Mouse (Mus musculus) embryo, embryonic 9.5 days (tissue): ENCODE results near the gene Tox3.

Source experiments
- DNase-seq: peaks from one replicate; pipeline ENCODE4 v3.0.0-alpha.2; 2017; ENCODE audit errors: extremely low spot score

Tox3 gene

DNA sequence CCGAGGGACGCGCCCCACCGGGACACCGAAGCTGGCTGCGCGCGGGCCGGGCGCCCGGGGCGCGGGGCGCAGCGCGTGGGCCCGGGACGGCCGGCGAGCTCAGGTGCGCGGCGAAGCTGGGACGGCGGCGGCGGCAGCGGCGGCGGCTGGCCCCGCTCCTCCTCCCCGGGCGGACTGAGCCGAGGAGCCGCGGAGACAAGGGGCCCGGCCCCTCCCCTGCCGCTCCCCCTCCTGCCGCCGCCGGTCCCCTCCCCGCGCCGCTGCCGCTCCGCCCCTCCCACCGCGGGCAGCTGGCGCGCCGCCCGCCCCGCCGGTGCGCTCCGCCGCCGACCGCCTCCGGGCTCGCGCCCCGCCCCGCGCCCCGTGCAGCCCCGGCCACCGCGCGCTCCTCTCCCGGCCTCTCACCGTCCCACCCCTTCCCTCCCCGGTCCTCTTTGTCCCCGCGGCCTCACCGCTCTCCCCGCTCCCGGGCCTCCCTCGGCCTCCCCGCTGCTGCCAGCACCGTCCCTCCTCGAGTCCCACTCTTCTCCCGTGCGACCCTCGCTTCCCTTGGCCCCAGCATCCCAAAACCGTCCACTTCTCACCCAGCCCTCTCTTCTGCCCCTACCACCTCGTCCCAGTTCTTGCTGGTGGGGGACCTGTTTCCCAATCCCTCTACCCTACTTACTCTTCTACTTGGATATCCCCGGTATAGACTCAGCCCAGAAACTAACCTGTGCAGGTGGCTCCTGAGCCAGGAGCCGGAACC is at the start of gene Tox3:
Tox3 (minus strand) TSS at position 166 of the 748 bp plus-strand sequence.
- DNase-seq: peak; percentile 65

DNA sequence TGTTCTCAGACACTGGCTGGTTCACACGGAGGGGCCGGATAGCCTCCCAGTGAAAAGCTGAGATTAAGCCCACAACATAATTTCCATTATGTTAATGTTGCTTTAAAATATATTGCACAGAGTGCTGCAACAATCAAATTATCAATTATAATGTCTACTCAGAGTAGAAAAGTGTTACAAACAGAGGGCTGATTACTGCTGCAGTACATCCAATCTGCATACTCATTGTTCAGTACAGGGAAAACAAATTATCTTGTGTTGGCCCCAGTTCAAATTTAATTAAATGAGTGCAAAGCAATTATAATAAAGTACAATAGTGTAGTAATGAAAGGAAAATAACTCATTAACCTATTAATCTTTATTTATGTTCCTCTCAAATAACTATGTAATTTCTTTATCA is 44.5 kb upstream of the Tox3 start:
- DNase-seq: no peak

DNA sequence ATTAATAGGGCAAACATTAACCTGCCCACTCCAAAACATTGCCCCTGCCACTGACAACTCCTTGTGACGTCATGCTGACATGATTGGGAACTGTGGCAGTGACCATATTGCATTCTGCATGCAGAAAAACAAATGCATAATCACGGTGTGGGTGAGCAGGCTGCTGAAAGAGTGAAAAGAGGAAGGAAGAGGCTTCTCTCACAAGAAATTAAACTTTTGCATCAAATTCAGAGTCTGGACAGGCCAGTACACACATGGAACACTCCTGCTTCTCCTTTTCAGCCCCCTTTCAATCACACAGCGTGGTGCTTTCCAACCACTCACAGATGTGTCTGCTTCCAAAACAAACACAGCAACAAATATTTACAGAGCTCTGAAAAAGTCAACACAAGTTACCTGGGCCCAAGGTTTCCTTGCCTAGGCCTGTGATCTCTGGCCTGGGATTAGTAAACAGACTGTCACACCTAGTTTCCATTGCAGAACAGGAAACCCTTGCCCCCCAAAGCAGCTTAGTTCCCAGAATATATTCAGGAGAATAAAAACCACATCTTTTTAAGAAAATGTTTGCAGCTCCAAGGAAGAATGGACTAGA is 43.4 kb upstream of the Tox3 start:
- DNase-seq: no peak

DNA sequence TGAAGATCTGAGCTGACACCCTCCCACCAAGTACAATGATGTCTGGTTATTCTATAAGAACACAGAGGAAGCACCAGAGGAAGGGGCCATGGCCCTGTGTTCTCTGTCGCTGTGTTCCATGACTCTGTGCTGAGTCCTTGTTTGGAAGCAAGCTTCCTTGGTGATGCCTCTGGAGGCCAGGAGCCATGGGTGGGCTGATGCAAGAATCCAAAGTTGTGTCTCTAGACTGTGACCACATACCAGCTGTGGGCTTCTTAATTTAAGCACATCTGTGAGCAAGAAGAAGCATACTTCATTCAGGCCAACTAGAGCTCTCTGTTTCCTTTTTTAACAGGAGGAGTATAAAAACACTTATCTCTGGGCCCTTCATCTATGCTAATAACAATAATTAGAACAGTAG is 42.7 kb upstream of the Tox3 start:
- DNase-seq: no peak

DNA sequence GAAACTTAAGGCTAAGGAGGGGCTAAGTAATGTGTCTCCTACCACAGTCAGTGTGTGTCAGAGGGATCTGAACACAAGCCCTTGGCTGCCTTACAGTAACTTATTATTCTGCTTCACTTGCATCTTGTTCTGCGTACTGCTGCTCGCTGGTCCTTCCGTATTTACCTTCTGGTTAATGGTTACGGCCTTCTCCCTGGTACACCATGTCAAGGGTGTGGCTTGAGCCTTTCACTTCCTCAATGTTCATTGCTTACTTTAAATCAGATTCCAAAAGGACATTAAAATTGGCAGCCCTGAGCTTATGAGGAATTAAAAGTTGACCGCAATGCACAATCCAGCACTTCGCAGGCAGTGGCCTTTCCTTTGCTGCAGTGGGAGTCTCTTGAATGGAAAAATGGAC is 30.9 kb upstream of the Tox3 start:
- DNase-seq: no peak

DNA sequence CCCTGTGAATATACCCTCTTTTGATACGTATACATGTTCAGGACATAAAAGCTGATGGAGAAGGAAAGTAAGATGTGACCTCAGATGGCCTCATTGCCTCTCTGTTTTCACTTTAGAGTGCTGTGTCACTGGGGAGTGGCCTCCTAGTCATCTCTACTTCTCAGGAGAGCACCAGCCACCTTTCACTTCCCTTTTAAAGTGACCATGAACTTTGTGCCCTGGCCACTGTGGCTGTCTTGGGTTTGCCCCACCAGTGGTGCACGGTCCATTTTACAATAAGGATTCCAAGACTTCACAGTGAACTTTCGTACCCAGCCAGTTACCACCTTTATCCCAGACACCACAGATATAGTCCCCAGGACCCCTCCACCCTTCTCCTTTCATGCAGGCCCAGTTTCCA is 29.9 kb upstream of the Tox3 start:
- no peak for DNase-seq

DNA sequence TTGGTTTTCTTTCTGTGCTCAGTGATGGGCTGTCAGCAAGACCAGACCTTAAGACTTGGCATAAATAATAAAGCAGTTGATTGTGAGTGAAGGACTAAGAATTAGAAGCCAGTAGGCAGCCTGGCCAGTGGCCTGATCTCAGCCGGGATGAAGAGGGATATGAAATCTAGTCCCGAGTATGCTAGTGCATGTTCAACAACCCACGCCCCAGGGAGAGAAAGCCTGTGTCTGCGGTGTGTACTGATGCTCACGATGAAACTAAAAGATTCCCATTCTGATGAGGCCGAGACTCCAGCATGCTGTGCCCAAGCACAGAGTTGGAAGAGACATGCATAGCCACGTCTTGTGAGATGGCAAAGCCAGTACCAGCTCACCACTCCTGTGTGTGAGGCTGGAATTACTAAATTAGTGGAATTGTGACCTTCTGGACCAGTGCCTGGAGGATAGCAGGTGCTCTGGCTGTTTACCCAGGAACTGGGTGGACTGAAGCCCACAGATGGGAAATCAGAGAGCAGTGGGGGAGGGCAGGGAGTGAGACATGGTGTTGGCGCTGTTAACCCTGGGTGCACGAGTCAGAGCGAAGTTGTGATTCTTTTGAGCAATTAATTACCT is 23.6 kb upstream of the Tox3 start:
- DNase-seq: no peak

DNA sequence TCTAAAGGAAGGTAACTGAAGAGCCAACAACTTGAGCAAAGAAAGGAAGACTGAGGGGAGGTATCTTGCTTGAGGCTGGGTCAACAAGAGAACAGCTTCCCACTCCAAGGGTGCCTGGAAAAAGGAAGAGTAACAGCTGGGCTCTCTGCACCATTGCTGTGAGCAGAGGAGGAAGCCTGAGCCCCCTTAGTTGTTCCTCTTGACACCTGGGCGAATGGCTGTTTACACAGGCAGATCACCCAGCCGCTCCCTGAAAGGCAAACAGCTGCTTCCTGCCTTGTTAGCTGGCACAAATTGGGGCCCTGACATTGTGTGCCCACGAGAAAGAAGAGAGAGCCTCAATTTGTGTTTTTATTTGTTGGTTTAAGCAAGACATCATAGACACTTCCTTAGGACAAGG is 21.7 kb upstream of the Tox3 start:
- no peak for DNase-seq

DNA sequence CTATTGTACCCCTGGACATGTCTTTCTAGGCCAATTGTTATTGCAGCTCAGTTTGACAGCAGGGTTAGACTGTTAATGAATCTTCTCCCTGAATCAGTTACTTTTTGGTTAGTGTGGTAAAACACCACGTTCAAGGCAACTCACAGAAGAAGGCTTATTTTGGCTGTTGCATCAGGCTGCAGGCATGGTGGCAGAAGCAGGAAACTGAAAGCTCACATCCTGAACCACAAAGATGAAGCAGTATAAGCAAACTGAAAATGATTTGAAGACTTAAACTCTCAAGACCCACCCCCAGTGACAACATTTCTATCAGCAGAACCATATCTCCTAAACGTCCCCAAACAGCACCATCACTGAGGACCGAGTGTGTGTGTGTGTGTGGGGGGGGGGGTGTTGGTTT is 8.6 kb upstream of the Tox3 start:
- DNase-seq: no peak

DNA sequence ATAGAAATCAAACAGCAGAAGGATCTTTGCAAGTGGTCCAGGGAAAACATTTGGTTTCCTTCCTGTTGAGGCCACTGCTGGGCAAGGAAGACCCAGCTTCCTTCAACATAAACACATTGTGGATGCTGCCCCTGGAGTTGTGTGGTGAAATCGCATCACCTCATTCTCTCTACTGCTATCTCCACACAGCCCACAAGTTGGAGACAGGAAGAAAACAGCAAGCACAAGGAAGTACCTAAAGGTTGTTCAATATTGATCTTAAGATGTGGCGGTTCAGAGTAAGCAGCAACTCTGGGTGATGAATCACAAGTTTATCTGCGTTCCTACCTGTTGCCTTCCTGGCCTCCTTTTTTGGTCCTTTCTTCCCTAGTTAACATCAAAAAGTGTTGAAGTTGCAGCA is 6.6 kb upstream of the Tox3 start:
- no peak for DNase-seq

DNA sequence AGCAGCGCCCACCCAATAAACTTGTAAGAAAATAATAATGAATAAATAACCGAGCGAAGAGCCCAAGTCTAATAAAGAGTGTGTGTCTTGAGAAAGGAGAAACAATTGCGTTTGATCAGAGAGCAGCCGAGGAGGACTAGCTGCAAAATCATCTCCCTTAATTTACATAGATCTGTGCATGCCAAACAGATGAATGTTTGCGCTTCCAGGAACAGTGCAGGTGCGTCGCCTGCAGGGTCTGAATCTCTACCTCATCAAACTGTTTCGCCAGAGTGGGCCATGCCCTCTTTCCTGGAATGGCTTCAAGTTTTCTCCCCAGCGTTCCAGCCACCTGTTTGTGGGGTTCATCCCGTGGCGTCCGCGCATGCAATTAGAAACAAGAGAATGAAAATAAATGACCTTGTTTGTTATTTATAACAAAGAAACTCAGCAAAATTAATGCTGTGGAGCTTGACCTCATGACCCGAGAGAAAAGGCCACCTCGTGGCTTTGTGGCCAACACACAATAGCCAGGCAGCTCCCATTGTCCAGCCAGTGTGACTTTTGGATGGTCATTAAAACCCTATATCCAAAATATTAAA is 5.9 kb upstream of the Tox3 start:
- DNase-seq: peak; percentile 59

DNA sequence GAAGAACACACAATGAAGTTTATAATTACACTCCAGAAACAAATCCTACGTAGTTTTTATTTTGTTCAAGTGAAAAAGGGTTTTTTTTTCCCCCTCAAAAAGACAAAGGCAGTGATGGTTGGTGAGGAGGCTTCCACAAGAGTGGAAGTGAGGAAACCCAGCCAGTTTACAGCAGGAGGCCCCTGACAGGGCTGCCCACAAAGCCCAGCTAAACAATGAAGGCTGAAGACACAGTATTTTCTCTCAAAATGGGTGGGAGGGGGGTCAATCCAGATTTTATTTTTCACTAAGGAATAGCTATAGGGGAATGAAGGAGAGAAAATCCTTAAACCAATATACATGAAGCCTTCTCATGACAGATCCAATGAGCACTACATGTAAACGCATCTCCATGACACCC is 5.4 kb upstream of the Tox3 start:
- DNase-seq: peak; percentile 14

DNA sequence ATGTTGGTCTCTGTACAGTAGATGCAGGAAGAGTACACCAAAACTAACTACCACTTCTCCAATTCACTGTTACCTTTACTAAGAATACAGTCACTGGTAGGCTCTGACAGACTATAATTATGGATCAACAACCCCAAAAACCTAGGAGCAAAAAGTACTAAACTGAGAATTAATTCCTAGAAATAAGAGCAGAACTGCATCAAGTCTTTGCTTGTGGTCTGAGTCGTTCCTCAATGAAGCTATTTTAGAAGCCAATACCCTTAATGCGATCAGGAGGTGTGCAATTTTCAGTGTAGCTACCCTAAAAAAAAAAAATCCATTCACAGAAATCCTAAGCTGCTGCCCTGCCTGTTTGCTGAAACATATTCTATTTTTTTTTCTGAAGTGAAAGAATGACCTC is 4.8 kb upstream of the Tox3 start:
- no peak for DNase-seq

DNA sequence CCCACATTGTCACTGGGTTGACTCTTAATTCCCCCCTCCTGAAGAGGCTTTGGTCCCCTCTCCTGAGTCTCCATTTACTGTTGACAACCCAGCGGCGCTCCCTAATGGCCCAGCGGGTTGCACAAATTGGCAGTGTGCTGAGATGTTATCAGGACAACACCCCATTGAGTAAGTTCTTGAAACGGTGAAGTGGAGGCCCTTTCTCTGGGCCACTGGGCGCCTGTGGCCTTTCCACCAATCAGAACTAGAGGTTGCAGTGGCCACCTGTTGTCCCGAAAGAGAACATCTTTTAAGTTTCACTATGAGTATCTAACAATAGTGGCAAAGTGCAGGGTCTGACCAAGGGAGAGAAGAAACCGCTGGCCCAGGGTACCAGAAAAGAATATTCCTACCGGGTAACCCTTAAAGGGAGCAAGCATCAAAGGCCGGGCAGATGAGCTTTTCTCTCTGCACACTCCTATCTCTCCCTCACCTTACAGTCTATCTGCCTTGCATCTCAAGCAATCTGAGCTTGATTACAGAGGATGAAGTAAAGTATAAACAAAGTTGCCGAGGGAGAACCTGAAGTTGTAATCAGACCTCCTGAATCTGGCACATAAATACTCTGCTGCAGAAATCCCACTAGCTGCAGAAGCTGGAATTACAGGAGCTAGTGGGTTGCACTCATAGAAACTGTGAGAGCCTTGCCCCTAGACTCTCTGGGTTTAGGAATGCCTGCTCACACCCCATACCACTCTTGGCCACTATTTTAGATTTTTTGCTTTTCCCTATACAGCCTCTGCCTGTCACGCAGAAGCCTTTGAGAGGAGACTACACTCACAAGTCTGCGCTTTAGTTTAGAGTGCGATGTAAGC is 1.8 kb upstream of the Tox3 start:
- DNase-seq: peak; percentile 54

DNA sequence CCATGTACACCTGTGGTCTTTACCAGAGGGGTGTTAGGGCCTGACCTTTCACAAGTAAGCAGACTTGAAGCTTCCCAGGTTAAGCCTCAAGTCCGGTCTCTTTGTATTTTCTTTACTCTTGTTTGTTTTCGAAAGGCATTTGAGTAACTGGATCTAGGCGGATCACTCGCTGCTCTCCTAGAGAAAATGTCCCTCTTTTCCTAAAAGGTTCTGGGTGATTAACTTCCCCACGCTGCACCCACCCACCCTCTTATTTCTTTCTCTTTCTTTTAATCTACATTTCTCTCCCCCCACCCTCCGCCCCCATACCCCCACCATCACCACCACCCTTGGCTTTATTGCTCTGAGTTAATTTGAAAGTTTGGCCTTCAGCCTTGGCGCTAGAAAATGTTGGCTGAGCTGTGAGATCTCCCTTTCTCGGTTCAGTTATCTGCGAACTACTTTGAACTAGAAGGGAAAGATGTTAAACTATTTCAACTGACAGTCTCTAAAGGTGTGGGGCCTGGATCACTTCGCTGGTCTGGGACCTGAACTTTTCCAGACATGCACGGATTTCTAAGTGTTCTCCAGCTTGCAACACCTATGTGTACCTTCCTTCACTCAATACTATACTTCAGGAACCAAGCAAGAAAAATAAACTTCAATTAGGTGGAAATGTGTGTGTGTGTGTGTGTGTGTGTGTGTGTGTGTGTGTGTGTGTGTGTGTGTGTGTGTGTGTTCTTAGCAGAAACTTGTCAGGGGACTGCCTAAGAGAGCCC is 962 bp upstream of the Tox3 start:
- no peak for DNase-seq

DNA sequence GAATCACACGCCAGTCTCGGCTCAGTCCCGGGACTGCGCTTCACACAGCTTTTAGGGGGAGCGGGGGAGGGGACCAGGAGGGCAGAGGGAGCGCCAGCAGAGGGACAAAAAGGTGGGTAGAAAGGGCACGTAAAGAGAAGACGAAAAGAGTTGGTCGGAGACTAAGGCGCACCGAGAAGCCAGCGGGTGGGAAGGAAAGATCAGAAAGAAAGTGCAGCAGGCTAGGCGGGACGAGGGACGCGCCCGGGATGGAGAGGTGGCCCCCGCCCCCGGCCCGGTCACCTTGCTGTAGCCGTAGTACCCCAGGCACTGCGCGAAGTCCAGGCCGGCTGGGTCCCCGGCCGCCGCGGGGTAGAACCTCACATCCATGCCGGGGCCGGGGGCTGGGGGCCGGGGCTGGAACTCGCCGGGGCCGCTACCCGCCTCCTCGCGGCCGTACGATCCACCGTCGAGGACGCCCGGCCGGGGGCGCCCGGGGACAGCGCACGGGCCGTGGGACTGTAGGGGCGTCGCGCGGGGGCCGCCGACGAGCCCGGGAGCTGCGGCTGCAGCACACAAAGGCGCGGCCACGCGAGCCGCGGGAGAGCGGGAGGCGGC is 464 bp downstream of the Tox3 start:
- DNase-seq: peak; percentile 63

DNA sequence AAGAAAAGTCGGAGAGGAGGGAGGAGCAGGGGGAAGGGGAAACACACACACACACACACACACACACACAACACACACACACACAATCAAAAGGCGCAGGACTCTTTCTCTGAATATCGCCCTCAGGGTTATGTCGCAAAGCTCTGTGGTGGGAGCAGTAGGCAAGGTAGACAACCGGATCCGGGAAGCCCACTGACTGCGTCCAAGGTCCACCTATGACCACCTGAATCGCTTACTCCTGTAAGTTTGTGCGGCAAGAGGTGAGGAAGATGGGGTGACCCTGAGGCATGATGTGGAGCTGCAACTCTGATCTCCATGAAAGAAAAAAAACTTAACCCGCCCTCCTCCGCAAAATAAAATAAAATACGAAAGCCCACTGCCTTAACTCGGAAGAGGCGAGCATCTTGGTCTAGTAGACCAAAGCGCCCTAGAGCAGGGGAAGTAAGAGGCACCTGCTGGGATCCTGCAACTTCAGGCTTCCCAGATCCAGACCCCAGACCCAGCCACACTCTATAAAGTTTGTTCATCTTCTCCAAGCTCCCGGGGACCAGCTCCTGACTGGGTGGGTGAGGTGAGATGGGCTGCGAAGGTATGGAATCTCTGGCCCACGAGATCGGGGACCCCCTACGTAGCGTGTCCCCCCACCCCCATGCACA is 1.1 kb downstream of the Tox3 start:
- peak; percentile 25 for DNase-seq

DNA sequence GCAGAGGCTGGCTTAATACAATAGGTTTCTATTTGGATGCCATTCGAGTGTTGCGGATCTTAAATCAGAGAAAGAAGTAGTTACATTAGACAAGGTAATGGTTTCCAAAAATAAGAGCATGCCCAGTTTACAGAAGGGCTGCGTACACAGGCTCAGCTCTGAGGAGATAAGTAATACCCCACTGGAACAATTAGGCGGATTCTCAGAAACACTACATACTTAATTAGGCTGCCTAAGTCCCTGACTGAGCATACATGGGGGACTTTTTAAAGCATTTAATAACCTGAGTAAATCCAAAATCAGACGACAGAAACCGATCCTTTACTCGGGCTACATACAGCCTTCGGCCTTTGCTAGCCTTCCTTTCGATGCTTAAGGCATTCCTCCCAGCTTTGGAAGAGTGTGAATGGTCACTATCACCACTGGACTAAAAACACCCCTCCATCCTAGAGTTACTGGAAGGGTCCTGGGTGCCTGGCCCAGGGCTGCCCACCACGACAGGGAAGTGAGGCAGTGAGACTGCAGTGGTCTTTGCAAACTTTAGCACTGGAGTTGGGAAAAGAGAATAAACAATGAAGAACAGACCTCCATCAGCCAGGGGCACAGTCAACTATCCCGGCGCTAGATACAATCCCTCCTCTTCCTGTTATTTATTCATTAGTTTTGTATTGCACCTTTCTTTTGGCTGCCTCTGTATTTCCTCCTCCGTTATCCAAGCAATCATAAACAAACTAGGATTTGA is 1.8 kb downstream of the Tox3 start:
- no peak for DNase-seq

DNA sequence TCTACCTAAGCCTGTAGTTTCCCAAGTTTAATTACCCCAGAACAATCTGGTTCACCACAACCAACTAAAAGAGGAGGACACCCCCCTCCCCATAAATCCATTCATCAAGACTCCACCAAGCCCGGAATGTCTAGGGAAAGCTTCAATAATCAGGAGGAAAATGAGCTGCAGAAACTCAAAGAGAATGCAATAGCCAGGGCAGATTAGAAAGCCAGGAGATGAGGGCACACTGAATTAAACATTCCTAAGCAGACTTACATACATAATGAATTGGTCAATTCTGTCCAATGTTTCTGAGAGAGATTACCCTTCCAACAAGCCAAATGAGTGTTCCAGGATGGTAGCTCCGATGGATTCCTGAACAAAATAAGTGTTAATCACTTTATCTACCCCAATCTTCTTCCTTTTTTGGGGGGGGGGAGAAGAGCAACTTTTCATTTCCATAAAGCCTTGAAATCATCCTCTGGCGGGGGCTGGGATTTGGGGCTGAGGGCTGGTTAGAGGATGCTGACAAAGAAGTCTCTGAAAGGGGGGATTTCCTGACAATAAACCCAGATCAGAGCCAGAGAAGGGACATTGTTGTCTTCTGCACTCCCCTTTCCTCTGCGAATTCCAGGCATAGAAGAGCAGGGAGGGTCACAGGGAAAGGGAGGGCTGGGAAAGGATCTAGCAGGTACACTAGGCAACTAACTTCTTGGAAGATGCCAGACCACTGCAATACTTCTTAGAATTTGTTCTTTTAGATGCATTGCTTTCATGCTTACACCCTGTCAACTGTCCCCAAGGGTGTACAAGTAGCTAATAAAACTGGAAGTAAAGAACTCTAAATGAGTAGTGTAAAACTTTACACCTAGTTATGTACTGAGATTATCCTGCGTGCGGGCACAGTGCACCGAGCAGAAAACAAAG is 17.5 kb downstream of the Tox3 start:
- no peak for DNase-seq
